Mouse (Mus musculus): ENCODE measurements around the gene Aldh1a1.

Aldh1a1 gene

DNA sequence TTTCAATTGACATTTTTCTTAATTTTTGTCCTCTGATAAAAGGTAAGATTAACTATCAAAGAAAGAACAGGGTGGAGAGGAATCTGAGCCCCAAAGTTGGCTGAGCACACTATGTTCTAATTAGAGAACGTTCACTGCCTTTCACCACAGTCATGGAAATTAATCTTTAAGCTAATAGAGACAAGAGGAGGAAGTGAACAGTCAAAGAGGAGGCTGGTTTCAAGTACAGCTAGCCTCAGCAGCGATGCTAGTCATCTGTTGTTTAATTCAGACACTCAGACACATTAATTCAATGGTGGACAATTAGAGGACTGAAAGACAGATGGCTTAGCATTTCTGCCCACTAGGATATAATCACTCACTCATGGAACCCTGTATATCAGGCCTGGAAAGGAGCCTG is 157.5 kb downstream of the Aldh1a1 start:
- in situ Hi-C loops (cut with MboI; ENCODE audit: low sequenced_read_pairs): no loop called here

DNA sequence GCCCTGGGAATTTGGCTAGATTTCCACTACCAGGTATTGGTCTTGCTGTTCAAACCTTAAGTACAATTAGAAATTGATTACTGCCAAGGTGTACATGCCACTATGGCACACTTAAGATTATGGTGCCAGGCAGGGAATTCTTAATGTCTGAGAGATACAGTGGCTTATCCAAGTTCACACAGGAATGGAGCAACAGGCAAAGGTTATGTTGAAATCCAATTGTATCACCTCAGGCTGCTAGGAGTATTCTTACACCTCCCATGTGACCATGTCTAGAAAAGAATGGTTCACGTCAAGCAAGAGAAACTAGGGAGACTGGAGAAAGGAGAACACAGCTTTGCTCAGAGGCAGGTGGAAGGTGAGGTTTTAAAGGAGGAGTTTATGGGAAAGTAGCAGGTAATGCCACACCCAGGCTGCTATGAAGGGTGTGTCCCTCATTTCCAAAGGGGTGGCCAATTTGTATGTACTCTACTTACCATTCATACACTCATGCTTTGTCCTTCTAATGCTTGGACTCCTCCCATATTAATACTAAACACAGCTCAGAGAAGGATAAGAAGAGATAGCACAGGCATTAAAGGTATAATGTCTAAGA is 160.7 kb downstream of the Aldh1a1 start:
- in situ Hi-C loops (cut with MboI; ENCODE audit: low sequenced_read_pairs): no loop called here

DNA sequence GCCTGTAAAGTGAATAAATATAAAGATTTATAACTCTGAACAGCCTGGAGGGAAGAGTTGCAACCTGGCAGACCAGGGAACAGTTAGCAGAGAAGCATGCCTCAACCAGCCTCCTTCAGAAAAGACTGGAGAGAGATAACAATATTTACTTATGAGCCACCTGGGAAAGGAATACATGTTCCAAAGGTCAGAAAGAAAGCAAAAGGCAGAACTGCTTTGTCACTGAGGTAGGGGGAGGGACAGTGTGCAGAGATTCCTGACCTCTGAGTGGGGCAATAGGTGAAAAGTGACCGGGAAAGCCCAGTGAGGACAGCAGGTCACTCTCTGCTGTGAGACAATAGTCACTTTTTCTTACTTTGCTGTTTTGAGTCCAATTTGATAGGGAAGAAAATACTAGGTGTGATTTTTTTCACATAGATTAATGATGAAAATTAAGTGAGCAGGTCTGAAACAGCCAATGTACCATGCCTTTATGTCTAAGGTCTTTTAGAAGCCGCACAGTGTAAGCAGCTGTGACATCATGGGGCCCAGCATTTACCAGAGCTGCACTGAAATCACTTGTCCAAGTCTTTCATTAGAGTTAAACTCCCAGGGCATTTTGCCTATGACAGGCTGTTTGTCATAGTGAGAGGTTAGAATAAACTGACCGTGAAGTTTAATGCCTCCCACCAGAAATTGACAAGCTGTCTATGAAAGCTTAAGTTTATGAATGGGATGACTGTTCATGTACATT is 161.8 kb downstream of the Aldh1a1 start:
- in situ Hi-C loops (cut with MboI; ENCODE audit: low sequenced_read_pairs): no loop called here

DNA sequence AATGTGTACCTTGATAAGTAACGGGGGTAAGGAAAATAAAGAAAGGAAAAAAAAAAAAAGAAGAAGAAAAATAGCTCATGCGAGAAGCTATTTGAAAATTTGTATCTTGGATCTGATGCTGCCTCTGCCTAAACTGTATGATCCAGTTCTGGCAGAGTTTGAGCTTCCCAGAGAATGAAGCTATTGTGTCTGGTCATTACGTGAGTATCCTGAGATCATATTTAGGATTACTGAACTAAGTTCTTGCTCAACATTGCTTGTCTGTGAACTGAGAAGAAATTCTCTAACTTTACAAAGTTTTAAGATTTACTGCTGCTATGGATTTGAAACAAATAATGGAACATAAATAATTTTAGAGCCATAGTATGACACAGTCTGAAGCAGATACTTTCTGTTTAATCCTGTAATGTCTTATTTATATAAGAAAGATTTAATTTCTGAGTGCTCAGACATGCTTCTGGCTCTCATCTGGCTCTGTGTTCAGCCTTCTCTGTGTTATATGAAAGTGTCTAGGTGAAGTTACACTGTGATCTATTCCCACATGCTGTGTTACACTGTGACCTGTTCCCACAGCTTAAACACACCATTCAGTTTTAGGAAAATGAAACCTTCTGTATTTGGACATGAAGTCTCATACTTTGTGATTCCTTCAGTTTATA is 185.3 kb downstream of the Aldh1a1 start:
- in situ Hi-C loops (cut with MboI; ENCODE audit: low sequenced_read_pairs): no loop called here

Data from CH12F3 (cell line).